Mouse (Mus musculus) limb, embryonic 14.5 days (tissue): ENCODE data around the gene Hdac9. TPM values are rescaled to one million over a fixed set of nuclear protein-coding genes. Genes with fewer than 3 reads are reported as not detected.

Source experiments
- ATAC-seq: fragments of 200-750 bp; cut with Nextera tagmentation; 2 replicates; pipeline ENCODE4 v1.8.0; 2017; ENCODE audit warnings: low read depth, moderate number of reproducible peaks, moderate TSS enrichment; ENCODE audit not compliant: low FRiP score
- DNase-seq: peaks from one replicate; pipeline ENCODE4 v3.0.0-alpha.2; 2015; ENCODE audit warnings: low spot score
- H3K27ac ChIP-seq: fragments of 300-500 bp; sonication (generic); replicated peaks from 2 replicates; pipeline ENCODE4 v1.5.1; 2014; ENCODE audit warnings: low read depth, mild to moderate bottlenecking, low read length, moderate library complexity, mixed read lengths
- H3K27me3 ChIP-seq: fragments of 300-500 bp; sonication (generic); 2 replicates; pipeline ENCODE4 v1.6.1; 2014; ENCODE audit warnings: low read length, mixed read lengths; ENCODE audit not compliant: control insufficient read depth, insufficient read depth
- H3K36me3 ChIP-seq: fragments of 300-500 bp; sonication (generic); 2 replicates; pipeline ENCODE4 v1.6.1; 2014; ENCODE audit warnings: mild to moderate bottlenecking, low read length, moderate library complexity, mixed read lengths; ENCODE audit not compliant: control insufficient read depth, insufficient read depth
- H3K4me1 ChIP-seq: fragments of 300-500 bp; sonication (generic); 2 replicates; pipeline ENCODE4 v1.6.1; 2014; ENCODE audit warnings: antibody characterized with exemption, low read length, mixed read lengths; ENCODE audit not compliant: control insufficient read depth, insufficient read depth
- H3K4me2 ChIP-seq: fragments of 300-500 bp; sonication (generic); replicated peaks from 2 replicates; pipeline ENCODE4 v1.6.1; 2014; ENCODE audit warnings: low read depth, mild to moderate bottlenecking, low read length, moderate library complexity; ENCODE audit not compliant: severe bottlenecking
- H3K4me3 ChIP-seq: fragments of 300-500 bp; sonication (generic); replicated peaks from 2 replicates; pipeline ENCODE4 v1.5.1; 2014; ENCODE audit warnings: low read length
- H3K9ac ChIP-seq: fragments of 300-500 bp; sonication (generic); 2 replicates; pipeline ENCODE4 v1.6.1; 2014; ENCODE audit warnings: mild to moderate bottlenecking, low read depth, low read length, moderate library complexity; ENCODE audit not compliant: severe bottlenecking
- H3K9me3 ChIP-seq: fragments of 300-500 bp; sonication (generic); 2 replicates; pipeline ENCODE4 v1.6.1; 2016; ENCODE audit warnings: low read length; ENCODE audit not compliant: control insufficient read depth
- POLR2A ChIP-seq: fragments of 200-500 bp; IDR thresholded peaks from 2 replicates; pipeline ENCODE4 v1.8.0; 2012; ENCODE audit warnings: inconsistent platforms, mild to moderate bottlenecking, moderate library complexity, borderline replicate concordance; ENCODE audit not compliant: insufficient read depth, insufficient read length; ENCODE audit errors: extremely low read depth
- WGBS: fragments of 180-500 bp; shearing (Covaris S2); extraction: QIAGEN DNeasy Blood & Tissue Kit; methylation state at CpG from one replicate; pipeline ENCODE4 v1.1.7; 2014; 5-methylcytosine and 5-hydroxymethylcytosine counted together
- polyA plus RNA-seq, 2 experiments: library from polyadenylated mRNA; depleted of rRNA in 1 of 2; stranded (reverse) in 1 of 2; unstranded in 1 of 2; fragments of >200 nt; fragmentation: Nextera tagmentation in 1 of 2; extraction: Ambion mirVana in 1 of 2; gene quantifications; 2 replicates each; pipeline versions ENCODE4 v1.2.1 to v1.2.3; 2012 to 2014

Gene Hdac9
- polyA plus RNA-seq, 2 experiments, result 7.8 to 9.7 TPM

GRCm38 (mm10) chr12:34527761-34528160 is 389.1 kb downstream of the Hdac9 start:
- DNase-seq (no peak), ATAC-seq (no peak)
- 33% methylated on average over 4 of the region's 4 CpGs for WGBS
- Histone ChIP-seq H3K27ac (no peak overlapping the region), H3K27me3 (no peaks in the 10 kb centered on the region), H3K9ac (no peak overlapping the region), H3K4me3 (peak overlapping the region; percentile 15), H3K4me1 (peaks cover 9% of the 10 kb centered on the region; the same call in 1 of the 2 replicates), H3K36me3 (no peaks in the 10 kb centered on the region), H3K9me3 (no peaks in the 10 kb centered on the region), H3K4me2 (peak overlapping the region; percentile 18)
- TF ChIP-seq POLR2A, result no peak

- Histone ChIP-seq H3K27me3 (no peaks in the 10 kb centered on the region), H3K4me2 (no peak overlapping the region), H3K4me3 (no peak overlapping the region), H3K9ac (no peak overlapping the region), H3K9me3 (no peaks in the 10 kb centered on the region), H3K36me3 (no peaks in the 10 kb centered on the region), H3K4me1 (no peaks in the 10 kb centered on the region), H3K27ac (no peak overlapping the region)
- DNase-seq (no peak), ATAC-seq (no peak)
- no peak for TF ChIP-seq POLR2A
- WGBS, result 84% methylated on average over 2 of the region's 2 CpGs
Measured at GRCm38 (mm10) chr12:34521468-34521867, 395.4 kb downstream of the Hdac9 start.

DNA sequence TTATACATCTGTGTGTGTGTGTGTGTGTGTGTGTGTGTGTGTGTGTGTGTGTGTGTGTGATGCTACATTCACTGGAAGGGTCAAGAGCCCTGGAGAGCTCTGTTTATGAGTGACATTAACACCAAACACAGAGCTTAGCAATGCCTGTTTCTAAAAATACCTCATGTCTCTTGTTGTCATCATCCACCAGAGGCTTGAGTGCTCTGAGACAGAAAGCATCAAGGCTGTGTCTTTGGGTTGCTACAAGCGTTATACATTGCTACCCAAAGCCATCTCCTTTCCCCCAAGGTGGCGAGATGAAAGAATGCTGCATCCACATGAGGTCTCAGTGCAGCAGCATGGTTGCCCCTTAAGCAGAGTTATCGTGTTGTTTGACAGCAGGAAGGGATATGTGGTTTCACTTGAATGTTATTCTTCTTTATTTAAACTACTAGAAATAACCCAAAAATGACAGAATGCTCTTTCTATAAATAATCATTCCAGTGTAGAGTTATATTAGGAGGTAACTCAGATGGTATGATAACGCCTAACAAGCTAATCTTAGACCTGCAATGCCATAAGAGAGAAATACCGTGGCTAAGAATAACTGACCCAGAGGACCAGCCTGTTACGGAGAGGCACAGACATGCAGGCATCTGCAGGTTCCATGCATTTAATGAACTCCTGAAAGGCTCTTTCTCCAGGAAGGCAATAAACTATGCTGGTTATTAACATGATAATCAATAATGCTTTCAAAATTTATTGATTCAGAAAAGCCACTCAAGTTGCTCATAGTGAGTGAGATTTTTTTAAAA is 399.9 kb downstream of the Hdac9 start:
- no peaks in the 10 kb centered on the region for H3K27me3 ChIP-seq
- no peak overlapping the region for H3K4me2 ChIP-seq
- whole genome bisulfite sequencing, result 57% methylated on average over 6 of the region's 6 CpGs
- H3K4me1 ChIP-seq, result no peaks in the 10 kb centered on the region
- H3K4me3 ChIP-seq, result no peak overlapping the region
- no peaks in the 10 kb centered on the region for H3K9me3 ChIP-seq
- H3K9ac ChIP-seq, result no peak overlapping the region
- ATAC-seq (no peak), DNase-seq (no peak)
- TF ChIP-seq POLR2A, result no peak
- H3K27ac ChIP-seq, result no peak overlapping the region
- no peaks in the 10 kb centered on the region for H3K36me3 ChIP-seq

- Histone ChIP-seq H3K9me3 (no peaks in the 10 kb centered on the region), H3K4me2 (no peak overlapping the region), H3K27ac (no peak overlapping the region), H3K4me1 (no peaks in the 10 kb centered on the region), H3K27me3 (no peaks in the 10 kb centered on the region), H3K36me3 (no peaks in the 10 kb centered on the region), H3K4me3 (no peak overlapping the region), H3K9ac (no peak overlapping the region)
- DNase-seq (no peak), ATAC-seq (no peak)
- no peak for TF ChIP-seq POLR2A
- 96% methylated on average over 1 of the region's 1 CpGs for WGBS
Measured at GRCm38 (mm10) chr12:34506345-34506744, 410.6 kb downstream of the Hdac9 start.

DNA sequence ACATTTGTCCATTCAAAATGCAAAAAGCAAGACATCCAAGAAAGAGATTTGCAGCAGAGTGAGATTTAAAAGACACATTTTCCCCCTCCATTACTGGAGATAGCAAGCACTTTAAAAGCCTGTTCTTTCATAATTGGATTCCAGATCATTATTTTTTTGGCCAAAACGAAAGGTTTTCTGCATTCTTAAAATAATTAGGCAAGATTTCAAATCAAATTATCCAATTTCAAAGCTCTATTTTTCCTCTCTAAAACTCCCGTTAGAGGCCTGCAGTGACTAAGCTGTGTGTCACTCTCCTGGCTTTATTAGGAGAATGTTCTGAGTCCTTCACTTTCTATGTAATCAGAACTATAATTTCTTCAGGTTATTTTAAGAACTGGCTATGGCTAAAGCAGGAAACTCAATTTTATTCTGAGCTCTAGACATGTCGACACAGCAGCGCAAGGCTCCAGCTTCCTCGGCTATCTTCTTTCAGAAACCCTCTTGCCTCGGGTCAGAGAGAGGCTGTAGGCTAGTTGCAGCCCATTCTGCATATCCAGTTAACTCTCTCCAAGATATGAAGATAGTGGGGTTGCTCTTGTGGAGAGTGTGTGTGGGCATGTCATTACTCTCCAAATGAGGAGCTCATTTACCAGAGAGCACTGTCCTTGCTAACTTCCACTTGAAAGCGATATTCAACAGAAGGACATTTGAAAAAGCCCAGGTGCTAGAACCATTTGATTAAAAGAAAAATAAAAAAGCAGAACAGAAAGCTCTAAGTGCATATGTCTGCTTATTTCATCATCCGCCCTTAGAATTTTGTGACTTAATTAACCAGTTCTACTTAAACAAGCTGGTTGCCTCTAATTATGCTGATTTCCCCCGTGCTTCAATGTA is 417.9 kb downstream of the Hdac9 start:
- WGBS, result 63% methylated on average over 9 of the region's 9 CpGs
- Histone ChIP-seq H3K4me2 (no peak overlapping the region), H3K36me3 (no peaks in the 10 kb centered on the region), H3K9ac (no peak overlapping the region), H3K4me3 (no peak overlapping the region), H3K27me3 (no peaks in the 10 kb centered on the region), H3K27ac (no peak overlapping the region), H3K4me1 (no peaks in the 10 kb centered on the region), H3K9me3 (no peaks in the 10 kb centered on the region)
- no peak for ATAC-seq
- no peak for DNase-seq
- no peak for TF ChIP-seq POLR2A
